ENCODE assay signal across 8 mouse cellular contexts in genomic region chr5:34932458-34932806, GRCm38 (mm10). TPM values are rescaled to one million over a fixed set of nuclear protein-coding genes. Genes with fewer than 3 reads are reported as not detected.
A peak's percentile ranks its signal among the peaks of the same experiment; 100 is the strongest.
DNase-seq lines count a peak whose midpoint lies in the region; ATAC-seq lines count a peak whose summit lies in the region.

No protein-coding gene starts in this region.

- no peaks in the 10 kb centered on the region for H3K36me3 ChIP-seq in intestine, embryonic 14.5 days (ENCODE audit: control insufficient read depth, insufficient read depth, low read length)
- H3K36me3 ChIP-seq in intestine, embryonic 15.5 days, result no peaks in the 10 kb centered on the region
- H3K36me3 ChIP-seq in embryonic facial prominence, embryonic 11.5 days (replicated peaks; ENCODE audit: control insufficient read depth, insufficient read depth, low read depth, low read length), result no peaks in the 10 kb centered on the region
- H3K36me3 ChIP-seq in hindbrain, embryonic 13.5 days, result no peaks in the 10 kb centered on the region

- H3K9me3 ChIP-seq in intestine, embryonic 14.5 days (ENCODE audit: control insufficient read depth, low read length), result no peaks in the 10 kb centered on the region
- no peaks in the 10 kb centered on the region for H3K9me3 ChIP-seq in intestine, embryonic 15.5 days
- H3K9me3 ChIP-seq in embryonic facial prominence, embryonic 11.5 days (replicated peaks; ENCODE audit: control insufficient read depth, low read length), result no peaks in the 10 kb centered on the region
- H3K9me3 ChIP-seq in hindbrain, embryonic 13.5 days, result no peaks in the 10 kb centered on the region

- no peak overlapping the region for H3K4me2 ChIP-seq in intestine, embryonic 14.5 days (ENCODE audit: low read length)
- no peak overlapping the region for H3K4me2 ChIP-seq in intestine, embryonic 15.5 days (replicated peaks)
- H3K4me2 ChIP-seq in embryonic facial prominence, embryonic 11.5 days (ENCODE audit: low read depth, low read length), result no peak overlapping the region
- no peak overlapping the region for H3K4me2 ChIP-seq in hindbrain, embryonic 13.5 days

- DNase-seq in intestine, embryonic 14.5 days (ENCODE audit: low spot score), result no peak
- peak; percentile 29 for DNase-seq in embryonic facial prominence, embryonic 11.5 days (ENCODE audit: low spot score)
- DNase-seq in lung, postnatal 10 days, result peak; percentile 51
- no peak for DNase-seq in thymus, postnatal 36 days
- DNase-seq in T-cell, adult 2 months (ENCODE audit: low spot score), result no peak

- no peaks in the 10 kb centered on the region for H3K27me3 ChIP-seq in intestine, embryonic 14.5 days (replicated peaks; ENCODE audit: control insufficient read depth, insufficient read depth, low read length)
- H3K27me3 ChIP-seq in intestine, embryonic 15.5 days (replicated peaks), result no peaks in the 10 kb centered on the region
- no peaks in the 10 kb centered on the region for H3K27me3 ChIP-seq in embryonic facial prominence, embryonic 11.5 days (ENCODE audit: control insufficient read depth, insufficient read depth, low read length)
- no peaks in the 10 kb centered on the region for H3K27me3 ChIP-seq in hindbrain, embryonic 13.5 days

- WGBS in intestine, embryonic 14.5 days, result 47% methylated on average over 4 of the region's 4 CpGs
- 45% methylated on average over 4 of the region's 4 CpGs for WGBS in intestine, embryonic 15.5 days
- WGBS in embryonic facial prominence, embryonic 11.5 days, result 26% methylated on average over 4 of the region's 4 CpGs
- WGBS in hindbrain, embryonic 13.5 days, result 31% methylated on average over 4 of the region's 4 CpGs

- peak overlapping the region; percentile 62 for H3K27ac ChIP-seq in intestine, embryonic 14.5 days (ENCODE audit: low read depth)
- no peak overlapping the region for H3K27ac ChIP-seq in intestine, embryonic 15.5 days
- H3K27ac ChIP-seq in embryonic facial prominence, embryonic 11.5 days (replicated peaks; ENCODE audit: low read depth, low read length), result no peak overlapping the region; the same call in 1 of the 2 replicates
- peak overlapping the region; percentile 83 for H3K27ac ChIP-seq in hindbrain, embryonic 13.5 days

- no peak overlapping the region for H3K9ac ChIP-seq in intestine, embryonic 14.5 days (ENCODE audit: low read length)
- no peak overlapping the region for H3K9ac ChIP-seq in intestine, embryonic 15.5 days
- no peak overlapping the region for H3K9ac ChIP-seq in embryonic facial prominence, embryonic 11.5 days (replicated peaks; ENCODE audit: low read length)
- no peak overlapping the region for H3K9ac ChIP-seq in hindbrain, embryonic 13.5 days

- H3K4me1 ChIP-seq in intestine, embryonic 14.5 days (replicated peaks; ENCODE audit: control insufficient read depth, insufficient read depth, low read length), result peaks cover 5% of the 10 kb centered on the region; the same call in 1 of the 2 replicates
- no peaks in the 10 kb centered on the region; the same call in 1 of the 2 replicates for H3K4me1 ChIP-seq in intestine, embryonic 15.5 days (replicated peaks)
- no peaks in the 10 kb centered on the region; the same call in 1 of the 2 replicates for H3K4me1 ChIP-seq in embryonic facial prominence, embryonic 11.5 days (ENCODE audit: control insufficient read depth, insufficient read depth, low read length)
- H3K4me1 ChIP-seq in hindbrain, embryonic 13.5 days (replicated peaks), result peaks cover 24% of the 10 kb centered on the region

- ATAC-seq in intestine, embryonic 14.5 days (replicated peaks; ENCODE audit: low FRiP score, low TSS enrichment, low read depth), result no peak
- no peak for ATAC-seq in intestine, embryonic 15.5 days
- no peak for ATAC-seq in embryonic facial prominence, embryonic 11.5 days (replicated peaks; ENCODE audit: insufficient number of reproducible peaks, low FRiP score, low TSS enrichment, low read depth)
- ATAC-seq in hindbrain, embryonic 13.5 days (ENCODE audit: low FRiP score), result no peak
- ATAC-seq in cerebellum, adult (ENCODE audit: insufficient number of reproducible peaks, low FRiP score, low TSS enrichment), result no peak

- H3K4me3 ChIP-seq in intestine, embryonic 14.5 days (ENCODE audit: low read depth, low read length), result no peak overlapping the region
- H3K4me3 ChIP-seq in intestine, embryonic 15.5 days (replicated peaks), result no peak overlapping the region
- no peak overlapping the region for H3K4me3 ChIP-seq in embryonic facial prominence, embryonic 11.5 days (ENCODE audit: low read depth, low read length)
- no peak overlapping the region for H3K4me3 ChIP-seq in hindbrain, embryonic 13.5 days

RNA-seq across cellular contexts. Expression of gene Rgs12, which starts 16.8 kb away (rescaled TPM):
- polyA plus RNA-seq in intestine, embryonic 14.5 days (2014; fragmentation: Nextera tagmentation; extraction: Ambion mirVana), result 19.0 and 22.2 TPM in 2 replicates
- polyA plus RNA-seq in intestine, embryonic 15.5 days (2015; fragmentation: Nextera tagmentation; extraction: Ambion mirVana), result 16.6 and 17.3 TPM in 2 replicates
- 33.7 and 34.4 TPM in 2 replicates for polyA plus RNA-seq in embryonic facial prominence, embryonic 11.5 days (2014; fragmentation: Nextera tagmentation; extraction: Ambion mirVana)
- 54.9 and 59.1 TPM in 2 replicates for polyA plus RNA-seq in hindbrain, embryonic 13.5 days (2015; fragmentation: Nextera tagmentation; extraction: Ambion mirVana)

RNA-seq across cellular contexts. Expression of gene Msantd1, which starts 24.6 kb away (rescaled TPM):
- polyA plus RNA-seq in intestine, embryonic 14.5 days (2014; fragmentation: Nextera tagmentation; extraction: Ambion mirVana), result 0.58 and 1.2 TPM in 2 replicates
- 0.55 and 0.64 TPM in 2 replicates for polyA plus RNA-seq in intestine, embryonic 15.5 days (2015; fragmentation: Nextera tagmentation; extraction: Ambion mirVana)
- polyA plus RNA-seq in embryonic facial prominence, embryonic 11.5 days (2014; fragmentation: Nextera tagmentation; extraction: Ambion mirVana), result 0.80 and 0.84 TPM in 2 replicates
- polyA plus RNA-seq in hindbrain, embryonic 13.5 days (2015; fragmentation: Nextera tagmentation; extraction: Ambion mirVana), result 2.5 and 2.6 TPM in 2 replicates

Comparison
In these comparisons a context has a peak if more than half of its experiments do, and no peak if none do; other contexts are left out.
1. H3K27ac ChIP-seq: peak in intestine, embryonic 14.5 days (single experiment) and hindbrain, embryonic 13.5 days (single experiment); none in intestine, embryonic 15.5 days (single experiment) and embryonic facial prominence, embryonic 11.5 days (single experiment).
2. DNase-seq: peak in embryonic facial prominence, embryonic 11.5 days (single experiment) and lung, postnatal 10 days (single experiment); none in intestine, embryonic 14.5 days (single experiment), thymus, postnatal 36 days (0 of 2) and T-cell, adult 2 months (single experiment).